Mouse (Mus musculus) neural tube, embryonic 11.5 days (tissue): Measurements from ENCODE around the gene Dhx35. TPM values are rescaled to one million over a fixed set of nuclear protein-coding genes. Genes with fewer than 3 reads are reported as not detected.

Experiments
- ATAC-seq: fragments of 200-750 bp; cut with Nextera tagmentation; 2 replicates; pipeline ENCODE4 v1.8.0; 2017; ENCODE audit warnings: moderate number of reproducible peaks, mild to moderate bottlenecking, moderate TSS enrichment, moderate library complexity; ENCODE audit not compliant: insufficient read depth, low FRiP score, low TSS enrichment
- DNase-seq: peaks from one replicate; pipeline ENCODE4 v3.0.0-alpha.2; 2015; ENCODE audit warnings: low spot score
- H3K27ac ChIP-seq: fragments of 300-500 bp; sonication (generic); 2 replicates; pipeline ENCODE4 v1.5.1; 2014; ENCODE audit warnings: low read depth, mild to moderate bottlenecking, low read length
- H3K27me3 ChIP-seq: fragments of 300-500 bp; sonication (generic); 2 replicates; pipeline ENCODE4 v1.6.1; 2014; ENCODE audit warnings: mild to moderate bottlenecking, low read length, mixed read lengths; ENCODE audit not compliant: control insufficient read depth, insufficient read depth
- H3K36me3 ChIP-seq: fragments of 300-500 bp; sonication (generic); 2 replicates; pipeline ENCODE4 v1.6.1; 2014; ENCODE audit warnings: mild to moderate bottlenecking, low read length, moderate library complexity, mixed read lengths; ENCODE audit not compliant: control insufficient read depth, insufficient read depth
- H3K4me1 ChIP-seq: fragments of 300-500 bp; sonication (generic); 2 replicates; pipeline ENCODE4 v1.6.1; 2014; ENCODE audit warnings: low read length, mixed read lengths; ENCODE audit not compliant: control insufficient read depth, insufficient read depth
- H3K4me2 ChIP-seq: fragments of 300-500 bp; sonication (generic); 2 replicates; pipeline ENCODE4 v1.6.1; 2014; ENCODE audit warnings: low read depth, mild to moderate bottlenecking, moderate library complexity
- H3K4me3 ChIP-seq: fragments of 300-500 bp; sonication (generic); 2 replicates; pipeline ENCODE4 v1.5.1; 2014; ENCODE audit warnings: low read depth, low read length
- H3K9ac ChIP-seq: fragments of 300-500 bp; sonication (generic); 2 replicates; pipeline ENCODE4 v1.6.1; 2014; ENCODE audit warnings: mild to moderate bottlenecking, low read length
- H3K9me3 ChIP-seq: fragments of 300-500 bp; sonication (generic); 2 replicates; pipeline ENCODE4 v1.6.1; 2016; ENCODE audit warnings: low read length; ENCODE audit not compliant: control insufficient read depth
- WGBS: fragments of 180-500 bp; shearing (Covaris S2); extraction: QIAGEN DNeasy Blood & Tissue Kit; methylation state at CpG from one replicate; pipeline ENCODE4 v1.1.7; 2014; 5-methylcytosine and 5-hydroxymethylcytosine counted together
- polyA plus RNA-seq: library from polyadenylated mRNA; unstranded; fragments of >200 nt; fragmentation: Nextera tagmentation; extraction: Ambion mirVana; gene quantifications from 2 replicates; pipeline ENCODE4 v1.2.1, GENCODE M21; 2014

The Dhx35 gene
- polyA plus RNA-seq, 1 experiment from 2014 or later, result 16.5 TPM

DNA sequence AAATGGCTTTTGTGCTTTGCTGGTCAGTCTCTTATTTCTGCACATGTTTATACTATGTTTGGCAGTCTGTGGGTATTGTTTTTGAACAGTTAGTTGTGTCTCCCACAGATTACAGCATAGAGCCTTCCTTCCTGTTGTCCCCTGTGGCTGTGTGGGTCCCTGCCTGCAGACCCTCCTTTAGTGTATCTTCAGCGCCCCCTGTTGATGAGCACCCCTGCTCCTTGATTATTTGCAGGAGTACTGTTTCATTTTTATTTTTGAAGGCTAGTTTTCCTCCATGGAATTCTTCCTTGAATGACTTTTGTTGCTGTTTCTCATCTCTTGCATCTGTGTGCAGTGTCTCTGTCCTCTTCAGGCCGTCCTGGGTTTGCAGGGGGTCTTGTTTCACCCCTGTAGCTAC, 58.0 kb downstream of the Dhx35 start:
- Histone ChIP-seq H3K36me3 (peaks cover 3% of the 10 kb centered on the region; the same call in 1 of the 2 replicates), H3K4me3 (no peak overlapping the region), H3K27ac (no peak overlapping the region), H3K9ac (no peak overlapping the region), H3K27me3 (no peaks in the 10 kb centered on the region), H3K4me2 (no peak overlapping the region), H3K9me3 (no peaks in the 10 kb centered on the region), H3K4me1 (no peaks in the 10 kb centered on the region)
- peak; percentile 50 for DNase-seq
- 57% methylated on average over 2 of the region's 2 CpGs for WGBS
- ATAC-seq, result no peak

- ATAC-seq (no peak), DNase-seq (no peak)
- no peak overlapping the region for H3K9ac ChIP-seq
- H3K4me3 ChIP-seq, result no peak overlapping the region
- no peaks in the 10 kb centered on the region for H3K9me3 ChIP-seq
- H3K4me1 ChIP-seq, result no peaks in the 10 kb centered on the region
- WGBS, result 90% methylated on average over 10 of the region's 10 CpGs
- peaks cover 3% of the 10 kb centered on the region; the same call in 1 of the 2 replicates for H3K36me3 ChIP-seq
- no peaks in the 10 kb centered on the region for H3K27me3 ChIP-seq
- no peak overlapping the region for H3K27ac ChIP-seq
- H3K4me2 ChIP-seq, result no peak overlapping the region
Measured at GRCm38 (mm10) chr2:158856896-158857499, 62.4 kb downstream of the Dhx35 start.

- Histone ChIP-seq H3K4me1 (no peaks in the 10 kb centered on the region), H3K36me3 (peaks cover 3% of the 10 kb centered on the region; the same call in 1 of the 2 replicates), H3K4me3 (no peak overlapping the region), H3K9me3 (no peaks in the 10 kb centered on the region), H3K4me2 (no peak overlapping the region), H3K27ac (no peak overlapping the region), H3K27me3 (no peaks in the 10 kb centered on the region), H3K9ac (no peak overlapping the region)
- ATAC-seq (no peak), DNase-seq (no peak)
- 90% methylated on average over 15 of the region's 15 CpGs for WGBS
Measured at GRCm38 (mm10) chr2:158857579-158857978, 63.0 kb downstream of the Dhx35 start.

DNA sequence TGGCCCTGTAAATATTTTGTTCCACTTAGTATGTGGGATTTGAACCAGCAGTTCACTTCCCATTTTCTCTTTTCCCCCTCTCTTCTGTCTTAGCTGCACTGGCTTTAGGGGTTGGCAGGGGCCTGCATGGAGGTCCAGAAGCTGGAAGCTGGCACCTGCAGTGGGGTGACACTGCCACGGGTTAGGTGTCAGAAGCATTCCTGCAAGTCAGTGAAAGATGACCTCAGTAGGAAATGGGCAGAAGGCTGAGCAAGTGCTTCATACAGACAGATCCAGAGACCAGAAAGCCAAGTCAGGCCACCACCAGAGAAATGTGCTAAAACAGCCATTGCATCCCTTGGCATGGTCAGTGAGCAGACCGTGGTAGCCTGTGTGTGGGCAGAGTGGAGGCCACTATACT, 66.5 kb downstream of the Dhx35 start:
- ATAC-seq (no peak), DNase-seq (no peak)
- Histone ChIP-seq H3K9ac (no peak overlapping the region), H3K27ac (no peak overlapping the region), H3K36me3 (peaks cover 3% of the 10 kb centered on the region; the same call in 1 of the 2 replicates), H3K4me1 (no peaks in the 10 kb centered on the region), H3K4me2 (no peak overlapping the region), H3K4me3 (no peak overlapping the region), H3K9me3 (no peaks in the 10 kb centered on the region), H3K27me3 (no peaks in the 10 kb centered on the region)
- 88% methylated on average over 2 of the region's 2 CpGs for WGBS

GRCm38 (mm10) chr2:158863341-158864125, 68.9 kb downstream of the Dhx35 start:
- no peak overlapping the region for H3K4me3 ChIP-seq
- peak; percentile 60; the same call in 1 of the 2 replicates for ATAC-seq
- 58% methylated on average over 11 of the region's 11 CpGs for WGBS

DNA sequence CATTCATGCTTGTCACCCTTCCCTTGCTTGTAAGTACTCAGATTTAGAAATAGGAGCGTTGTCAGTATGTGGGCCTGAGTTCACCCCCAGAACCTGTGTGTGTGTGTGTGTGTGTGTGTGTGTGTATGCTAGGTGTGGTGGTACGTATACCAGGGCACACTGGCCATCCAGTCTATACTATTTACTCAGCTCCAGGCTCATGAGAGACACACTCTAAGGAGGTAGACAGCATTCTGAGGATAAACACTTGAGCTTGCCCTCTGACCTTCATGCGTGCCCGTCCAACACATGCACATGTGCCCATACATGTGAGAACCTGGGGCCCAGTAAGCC, 69.5 kb downstream of the Dhx35 start:
- H3K4me1 ChIP-seq, result no peaks in the 10 kb centered on the region
- no peak overlapping the region for H3K4me3 ChIP-seq
- H3K9ac ChIP-seq, result no peak overlapping the region
- DNase-seq, result no peak
- 78% methylated on average over 4 of the region's 4 CpGs for WGBS
- no peaks in the 10 kb centered on the region for H3K9me3 ChIP-seq
- H3K27ac ChIP-seq, result no peak overlapping the region
- H3K27me3 ChIP-seq, result no peaks in the 10 kb centered on the region
- no peaks in the 10 kb centered on the region for H3K36me3 ChIP-seq
- H3K4me2 ChIP-seq, result no peak overlapping the region
- ATAC-seq, result no peak

More at GRCm38 (mm10) chr2:158863341-158864125, 68.9 kb downstream of the Dhx35 start:
- peak; percentile 76 for DNase-seq
- H3K9me3 ChIP-seq, result no peaks in the 10 kb centered on the region
- H3K27ac ChIP-seq, result no peak overlapping the region
- H3K36me3 ChIP-seq, result no peaks in the 10 kb centered on the region
- H3K27me3 ChIP-seq, result no peaks in the 10 kb centered on the region
- no peak overlapping the region for H3K4me2 ChIP-seq
- no peaks in the 10 kb centered on the region for H3K4me1 ChIP-seq
- H3K9ac ChIP-seq, result no peak overlapping the region

GRCm38 (mm10) chr2:158865358-158865757, 70.8 kb downstream of the Dhx35 start:
- WGBS, result 26% methylated on average over 10 of the region's 10 CpGs
- DNase-seq (peak; percentile 86), ATAC-seq (peak; percentile 64)

DNA sequence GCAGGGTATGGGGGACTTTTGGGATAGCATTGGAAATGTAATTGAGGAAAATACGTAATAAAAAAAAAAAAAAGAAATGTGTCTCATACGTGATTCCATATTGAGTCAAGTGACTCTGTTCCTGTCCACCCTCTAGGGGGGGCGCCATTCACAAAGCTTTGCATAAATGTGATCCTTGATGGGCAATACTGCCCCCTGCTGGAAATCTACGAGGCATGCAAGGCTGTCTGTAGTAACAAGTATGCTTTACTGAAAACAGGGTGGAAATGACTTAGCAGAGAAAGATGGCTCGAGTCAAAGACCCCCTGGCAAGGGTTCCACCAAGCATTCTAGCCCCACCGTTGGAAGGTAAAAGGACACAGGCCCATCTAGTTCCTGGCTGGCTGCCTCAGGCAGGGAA, 92.0 kb downstream of the Dhx35 start:
- no peaks in the 10 kb centered on the region for H3K27me3 ChIP-seq
- H3K4me2 ChIP-seq, result no peak overlapping the region
- DNase-seq, result peak; percentile 57
- H3K4me3 ChIP-seq, result no peak overlapping the region
- no peak overlapping the region for H3K9ac ChIP-seq
- 58% methylated on average over 6 of the region's 6 CpGs for WGBS
- no peak for ATAC-seq
- no peaks in the 10 kb centered on the region for H3K4me1 ChIP-seq
- H3K36me3 ChIP-seq, result no peaks in the 10 kb centered on the region
- no peaks in the 10 kb centered on the region for H3K9me3 ChIP-seq
- no peak overlapping the region for H3K27ac ChIP-seq

More at GRCm38 (mm10) chr2:158865358-158865757, 70.8 kb downstream of the Dhx35 start:
- Histone ChIP-seq H3K9ac (no peak overlapping the region), H3K4me3 (no peak overlapping the region), H3K27me3 (no peaks in the 10 kb centered on the region), H3K4me1 (no peaks in the 10 kb centered on the region), H3K9me3 (no peaks in the 10 kb centered on the region), H3K4me2 (no peak overlapping the region), H3K27ac (no peak overlapping the region), H3K36me3 (no peaks in the 10 kb centered on the region)

DNA sequence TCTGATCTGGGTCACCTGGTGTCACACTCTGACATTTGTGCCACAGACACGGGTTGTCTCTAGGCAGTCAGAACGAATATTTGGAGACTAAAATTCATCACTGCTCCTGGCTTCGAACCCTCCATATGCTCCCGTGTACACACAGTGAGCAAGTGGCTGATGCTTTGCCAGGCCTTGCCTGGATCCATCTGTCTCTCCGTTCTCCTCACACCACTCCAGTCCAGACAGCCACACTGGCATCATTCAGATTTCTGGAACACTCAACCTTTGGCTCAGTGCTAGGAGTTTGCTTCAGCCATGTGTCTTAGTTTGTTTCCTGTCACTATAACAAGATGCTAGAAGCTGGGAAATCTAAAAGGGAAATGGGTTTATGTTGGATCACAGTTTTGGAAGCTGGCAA, 93.9 kb downstream of the Dhx35 start:
- Histone ChIP-seq H3K9me3 (no peaks in the 10 kb centered on the region), H3K27me3 (no peaks in the 10 kb centered on the region), H3K4me1 (no peaks in the 10 kb centered on the region; the same call in 1 of the 2 replicates), H3K4me2 (no peak overlapping the region), H3K4me3 (no peak overlapping the region), H3K27ac (no peak overlapping the region), H3K9ac (no peak overlapping the region), H3K36me3 (no peaks in the 10 kb centered on the region)
- ATAC-seq, result no peak
- WGBS, result 87% methylated on average over 5 of the region's 5 CpGs
- no peak for DNase-seq
